Mouse (Mus musculus) thymus, postnatal 14 days (tissue): ENCODE results near the gene Ss18l2.

ENCODE experiments used
- DNase-seq: peaks from one replicate; pipeline ENCODE4 v3.0.0; 2021

Gene Ss18l2

DNA sequence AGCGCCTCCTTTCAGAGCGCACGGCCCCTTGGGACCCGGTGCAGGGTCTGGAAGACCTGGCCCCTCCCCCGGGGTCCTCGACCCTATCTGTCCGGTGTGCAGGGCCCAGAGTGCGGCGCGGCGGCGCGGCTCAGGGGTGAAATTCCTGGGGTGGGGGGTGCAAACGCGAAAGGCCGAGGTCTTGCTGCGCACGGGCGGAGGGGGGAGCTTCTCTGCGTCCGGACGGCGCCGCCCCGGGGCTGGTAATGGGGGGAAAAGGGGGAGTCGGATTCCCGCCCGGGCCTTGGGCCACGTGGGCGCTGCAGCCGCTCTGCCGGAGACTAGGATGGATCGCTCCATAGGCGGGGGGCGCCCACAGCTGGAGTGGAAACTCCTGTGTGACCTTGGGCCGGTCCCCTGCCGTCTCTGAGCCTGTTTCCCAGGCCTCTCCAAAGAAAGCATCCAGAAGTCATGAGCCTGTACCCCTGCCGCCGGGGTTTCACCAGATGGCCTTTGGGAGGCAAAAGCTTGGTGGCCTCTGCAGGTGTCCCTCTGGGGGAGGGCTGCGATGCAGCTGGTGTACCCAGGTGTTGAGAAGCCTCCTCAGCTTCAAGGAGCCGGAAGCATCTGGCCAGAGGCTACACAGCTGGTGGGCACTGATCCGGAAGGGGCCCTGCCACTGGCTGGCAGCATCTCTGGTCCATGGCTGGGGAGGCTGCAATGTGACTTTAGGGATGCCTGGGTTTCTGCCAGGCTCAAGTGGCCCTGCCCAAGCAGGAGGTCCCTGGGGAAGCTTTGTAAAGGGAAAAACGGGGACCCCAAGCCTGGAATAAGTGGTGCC lies 50.4 kb downstream of the Ss18l2 start:
- DNase-seq = peak; percentile 60

DNA sequence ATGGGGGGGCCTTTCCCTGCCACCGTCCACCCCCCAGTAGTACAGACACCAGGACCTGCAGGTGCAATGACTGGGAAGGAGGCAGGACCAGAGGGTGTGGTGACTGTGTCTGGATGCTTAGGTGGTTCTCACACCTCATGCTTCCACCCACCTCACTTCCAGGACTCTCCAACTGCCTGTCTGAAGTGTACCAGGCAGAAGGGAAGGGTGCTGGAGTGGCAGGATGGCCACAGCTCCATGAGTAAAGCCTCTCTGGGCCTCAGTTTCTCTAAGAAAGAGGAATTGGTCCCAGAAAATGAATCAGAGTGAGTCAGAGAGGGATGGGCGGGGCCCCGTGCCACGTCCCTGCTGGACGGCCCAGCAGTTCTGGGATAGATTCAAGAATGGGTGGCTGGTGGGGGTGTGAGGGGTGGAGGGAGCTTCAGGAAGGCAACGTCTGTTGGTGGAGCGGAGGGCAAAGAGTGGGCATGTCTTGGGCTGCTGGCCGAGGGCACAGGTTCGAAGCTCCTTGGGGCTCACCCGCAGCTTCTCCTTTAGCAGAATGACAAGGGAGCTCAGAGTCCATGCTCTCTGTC lies 51.0 kb downstream of the Ss18l2 start:
- DNase-seq = no peak

DNA sequence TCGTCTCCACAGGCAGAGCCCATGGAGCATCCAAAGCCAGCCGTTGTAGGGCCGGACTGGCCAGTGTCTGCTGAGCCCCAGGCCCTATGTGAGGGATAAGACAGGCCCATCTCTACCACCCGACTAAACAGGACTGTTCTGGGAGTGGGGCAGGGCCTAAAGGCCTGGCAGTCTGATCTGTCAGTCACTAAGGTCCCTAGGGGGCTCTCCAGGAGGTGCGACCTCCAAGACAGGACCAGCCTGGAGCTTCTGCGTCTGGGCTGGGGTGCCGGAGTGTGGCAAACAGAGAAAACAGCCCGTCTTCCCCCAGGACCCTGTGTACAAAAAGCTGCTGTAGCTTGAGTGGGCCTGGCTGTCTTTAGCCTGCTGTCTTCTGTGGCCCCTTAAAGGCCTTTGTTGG lies 51.7 kb downstream of the Ss18l2 start:
- DNase-seq = no peak

DNA sequence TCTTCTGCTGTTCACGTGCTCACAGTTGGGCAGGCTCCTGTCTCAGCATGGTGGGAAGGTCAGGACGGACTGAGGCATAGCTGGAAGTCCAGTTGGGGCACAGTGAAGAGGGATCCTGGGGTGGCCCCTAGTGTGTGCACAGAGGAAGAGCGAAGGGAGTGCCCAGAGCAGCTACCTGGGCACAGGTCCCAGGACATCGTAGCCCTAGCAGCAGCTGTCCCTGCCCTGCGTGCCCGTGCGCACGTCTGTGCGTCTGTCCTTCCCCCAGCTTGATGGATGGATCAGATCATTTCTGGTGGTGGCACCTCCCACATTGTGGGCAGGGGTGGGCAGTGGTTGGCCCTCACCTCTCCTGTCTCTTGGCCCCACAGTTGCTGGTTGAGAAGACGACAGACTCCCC lies 52.1 kb downstream of the Ss18l2 start:
- no peak for DNase-seq

DNA sequence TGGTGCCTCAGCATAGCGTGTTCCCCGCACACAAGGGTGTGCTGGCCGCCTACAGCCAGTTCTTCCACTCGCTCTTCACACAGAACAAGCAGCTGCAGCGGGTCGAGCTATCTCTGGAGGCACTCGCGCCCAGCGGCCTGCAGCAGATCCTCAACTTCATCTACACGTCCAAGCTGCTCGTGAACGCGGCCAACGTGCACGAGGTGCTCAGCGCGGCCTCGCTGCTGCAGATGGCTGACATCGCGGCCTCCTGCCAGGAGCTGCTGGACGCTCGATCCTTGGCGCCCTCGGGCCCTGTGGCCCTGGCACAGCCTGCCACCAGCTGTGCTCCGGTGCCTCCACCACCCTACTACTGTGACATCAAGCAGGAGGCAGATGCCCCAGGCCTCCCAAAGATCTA lies 52.6 kb downstream of the Ss18l2 start:
- no peak for DNase-seq
